Mouse (Mus musculus): ENCODE data around the gene Gm10260.

DNA sequence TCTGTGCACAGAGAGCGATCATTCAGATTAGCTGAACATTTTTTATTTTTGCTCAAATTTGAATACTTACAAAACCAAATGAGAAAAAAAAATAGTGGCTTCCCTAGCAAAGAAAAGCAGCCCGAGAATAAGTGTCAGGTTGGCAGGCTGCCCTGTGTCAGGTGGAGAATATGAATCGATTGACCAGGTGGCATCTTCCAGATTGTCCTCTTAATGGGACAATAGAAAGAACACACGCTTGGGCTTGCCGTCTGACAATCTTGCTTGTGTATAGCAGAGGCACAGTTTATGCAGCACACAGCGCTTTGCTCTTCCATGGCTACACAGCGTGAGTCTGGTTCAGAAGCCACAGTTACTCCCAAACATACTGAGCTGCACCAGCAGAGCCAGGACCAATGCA lies 15.8 kb downstream of the Gm10260 start:
- no peak for TF ChIP-seq CTCF (IDR thresholded peaks at IDR 0.05; ENCODE audit: low read depth)
- TF ChIP-seq EP300 (IDR thresholded peaks at IDR 0.05; ENCODE audit: low read depth): no peak
